Mouse (Mus musculus) kidney, embryonic 15.5 days (tissue): ENCODE measurements around the gene Brpf1. TPM values are rescaled to one million over a fixed set of nuclear protein-coding genes. Genes with fewer than 3 reads are reported as not detected.

Experiments used
- ATAC-seq: fragments of 200-750 bp; cut with Nextera tagmentation; replicated peaks from 2 replicates; pipeline ENCODE4 v1.8.0; 2017; ENCODE audit warnings: moderate TSS enrichment; ENCODE audit not compliant: low FRiP score
- H3K27ac ChIP-seq: fragments of 300-500 bp; sonication (generic); 2 replicates; pipeline ENCODE4 v1.5.1; 2015; ENCODE audit warnings: mild to moderate bottlenecking, inconsistent platforms
- H3K27me3 ChIP-seq: fragments of 300-500 bp; sonication (generic); 2 replicates; pipeline ENCODE4 v1.6.1; 2015; ENCODE audit warnings: inconsistent platforms
- H3K36me3 ChIP-seq: fragments of 300-500 bp; sonication (generic); 2 replicates; pipeline ENCODE4 v1.6.1; 2015; ENCODE audit warnings: inconsistent platforms
- H3K4me1 ChIP-seq: fragments of 300-500 bp; sonication (generic); 2 replicates; pipeline ENCODE4 v1.6.1; 2015; ENCODE audit warnings: inconsistent platforms
- H3K4me2 ChIP-seq: fragments of 300-500 bp; sonication (generic); 2 replicates; pipeline ENCODE4 v1.6.1; 2015; ENCODE audit warnings: moderate library complexity, mild to moderate bottlenecking, inconsistent platforms
- H3K4me3 ChIP-seq: fragments of 300-500 bp; sonication (generic); replicated peaks from 2 replicates; pipeline ENCODE4 v1.5.1; 2015; ENCODE audit warnings: mild to moderate bottlenecking, inconsistent platforms
- H3K9ac ChIP-seq: fragments of 300-500 bp; sonication (generic); 2 replicates; pipeline ENCODE4 v1.6.1; 2015; ENCODE audit warnings: mild to moderate bottlenecking, inconsistent platforms
- H3K9me3 ChIP-seq: fragments of 300-500 bp; sonication (generic); replicated peaks from 2 replicates; pipeline ENCODE4 v1.6.1; 2016; ENCODE audit warnings: inconsistent platforms
- WGBS: fragments of 180-500 bp; shearing (Covaris S2); methylation state at CpG from one replicate; pipeline ENCODE4 v1.1.7; 2015; ENCODE audit warnings: mixed read lengths; 5-methylcytosine and 5-hydroxymethylcytosine counted together
- polyA plus RNA-seq: library from polyadenylated mRNA; unstranded; fragments of >200 nt; fragmentation: Nextera tagmentation; extraction: Ambion mirVana; gene quantifications from 2 replicates; pipeline ENCODE4 v1.2.1, GENCODE M21; 2015

The Brpf1 gene
- polyA plus RNA-seq, 1 experiment from 2014 or later = 20.4 TPM

DNA sequence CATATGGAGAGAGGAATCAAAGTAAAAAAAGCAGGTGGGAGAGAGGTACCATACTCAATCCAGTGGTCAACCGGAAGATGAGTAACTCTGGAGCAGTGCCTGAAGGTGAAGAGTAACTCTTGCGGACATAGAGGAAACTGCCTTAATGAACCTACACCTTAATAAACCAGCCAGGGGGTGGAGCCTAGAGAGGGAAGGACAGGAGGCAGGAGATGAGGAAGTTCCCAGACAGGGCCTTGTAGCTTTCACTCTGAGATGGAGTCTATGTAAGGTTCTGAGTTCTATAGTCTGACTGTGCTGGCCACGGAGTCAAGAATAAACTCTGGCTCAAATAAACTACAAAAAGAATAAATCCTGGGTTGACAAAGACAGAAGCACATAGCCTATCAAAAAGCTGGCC, 22.0 kb upstream of the Brpf1 start:
- ATAC-seq = no peak
- peaks cover 16% of the 10 kb centered on the region for H3K4me1 ChIP-seq
- no peak overlapping the region for H3K27ac ChIP-seq
- no peak overlapping the region for H3K4me2 ChIP-seq
- H3K36me3 ChIP-seq = peaks cover 5% of the 10 kb centered on the region; the same call in 1 of the 2 replicates
- 72% methylated on average over 3 of the region's 3 CpGs for WGBS
- no peak overlapping the region for H3K9ac ChIP-seq
- H3K4me3 ChIP-seq = no peak overlapping the region
- peaks cover 37% of the 10 kb centered on the region for H3K27me3 ChIP-seq
- H3K9me3 ChIP-seq = no peaks in the 10 kb centered on the region

DNA sequence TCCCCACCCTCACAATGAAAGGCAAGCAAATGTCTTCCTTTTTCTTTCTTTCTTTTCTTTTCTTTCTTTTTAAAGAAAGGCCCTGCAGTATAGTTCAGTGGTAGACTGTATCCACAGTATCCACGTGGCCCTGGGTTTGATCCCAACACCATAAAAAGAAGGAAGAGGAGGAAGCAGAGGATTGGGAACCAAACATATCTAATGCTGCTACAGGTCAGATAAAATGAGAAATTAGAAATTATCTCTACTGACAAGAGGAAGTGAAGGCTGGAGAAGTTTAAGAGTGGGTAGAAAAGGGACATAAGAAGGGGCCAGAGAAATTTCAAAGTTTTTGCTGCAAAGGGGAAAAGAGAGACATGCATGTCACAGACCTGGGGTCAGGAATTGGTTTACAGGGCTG, 20.6 kb upstream of the Brpf1 start:
- H3K4me2 ChIP-seq = no peak overlapping the region
- no peaks in the 10 kb centered on the region for H3K36me3 ChIP-seq
- H3K9ac ChIP-seq = no peak overlapping the region
- peaks cover 37% of the 10 kb centered on the region for H3K27me3 ChIP-seq
- WGBS = 57% methylated on average over 1 of the region's 1 CpGs
- no peaks in the 10 kb centered on the region for H3K9me3 ChIP-seq
- no peak overlapping the region for H3K4me3 ChIP-seq
- no peak for ATAC-seq
- H3K4me1 ChIP-seq = peaks cover 16% of the 10 kb centered on the region
- no peak overlapping the region for H3K27ac ChIP-seq

DNA sequence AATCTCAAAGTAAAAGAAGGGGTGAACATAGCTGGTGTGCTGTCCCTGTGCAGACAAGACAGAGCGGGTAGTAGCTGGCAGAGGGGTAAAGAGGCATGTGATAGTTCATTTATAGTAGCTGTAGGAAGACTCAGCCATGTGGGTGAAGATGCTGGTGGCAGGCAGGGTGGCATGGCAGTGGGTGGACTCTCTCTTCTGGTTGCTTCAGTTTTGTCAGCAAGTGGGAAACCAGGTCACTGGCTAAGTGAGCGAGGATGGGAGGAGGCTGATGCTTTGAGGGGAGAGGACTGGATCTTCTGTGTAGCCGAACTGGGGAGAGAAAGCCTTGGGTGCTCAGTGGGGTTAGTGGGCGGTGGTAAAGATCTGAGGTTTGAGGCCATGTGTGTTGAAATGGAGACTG, 19.7 kb upstream of the Brpf1 start:
- H3K9ac ChIP-seq = no peak overlapping the region
- no peak overlapping the region for H3K4me3 ChIP-seq
- 71% methylated on average over 4 of the region's 4 CpGs for WGBS
- H3K36me3 ChIP-seq = no peaks in the 10 kb centered on the region
- H3K9me3 ChIP-seq = no peaks in the 10 kb centered on the region
- no peak overlapping the region for H3K27ac ChIP-seq
- peaks cover 14% of the 10 kb centered on the region for H3K4me1 ChIP-seq
- no peak overlapping the region for H3K4me2 ChIP-seq
- H3K27me3 ChIP-seq = peaks cover 31% of the 10 kb centered on the region
- ATAC-seq = no peak

DNA sequence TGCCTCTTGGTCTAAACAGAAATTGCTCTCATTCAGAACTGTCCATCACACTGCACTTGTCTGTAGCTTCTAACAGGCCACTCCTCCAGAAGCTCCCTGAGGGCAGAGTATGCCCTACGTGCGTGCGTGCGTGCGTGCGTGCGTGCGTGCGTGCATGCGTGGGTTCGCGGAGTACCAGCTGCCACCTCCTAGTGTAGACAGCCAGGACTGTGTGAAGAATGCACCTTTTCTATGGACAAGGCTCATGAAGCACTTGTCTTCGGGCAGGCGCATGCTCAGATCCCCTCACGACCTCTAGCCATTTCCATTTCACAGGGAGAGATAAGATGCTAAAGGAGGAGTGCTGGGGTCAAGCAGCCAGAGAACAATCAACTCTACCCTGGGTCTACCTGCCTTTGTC, 17.6 kb upstream of the Brpf1 start:
- peaks cover 10% of the 10 kb centered on the region for H3K27me3 ChIP-seq
- no peak for ATAC-seq
- 88% methylated on average over 15 of the region's 15 CpGs for WGBS

DNA sequence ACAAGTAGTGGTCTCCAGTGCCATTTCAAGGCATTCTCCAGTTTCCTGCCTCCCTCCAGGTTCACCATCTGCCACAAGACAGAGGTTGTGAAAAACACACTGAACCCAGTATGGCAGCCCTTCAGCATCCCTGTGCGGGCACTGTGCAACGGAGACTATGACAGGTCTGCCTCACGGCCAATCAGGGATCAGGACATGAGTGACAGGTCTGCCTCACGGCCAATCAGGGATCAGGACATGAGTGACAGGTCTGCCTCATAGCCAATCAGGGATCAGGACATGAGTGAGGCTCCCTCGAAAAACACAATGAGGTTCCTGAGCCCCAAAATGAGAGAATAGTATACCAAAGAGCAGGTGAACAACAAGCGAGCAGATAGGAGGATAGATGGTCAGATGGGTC, 16.6 kb upstream of the Brpf1 start:
- H3K4me2 ChIP-seq = no peak overlapping the region
- H3K4me1 ChIP-seq = no peaks in the 10 kb centered on the region
- no peak overlapping the region for H3K27ac ChIP-seq
- WGBS = 64% methylated on average over 6 of the region's 6 CpGs
- H3K36me3 ChIP-seq = no peaks in the 10 kb centered on the region
- H3K9me3 ChIP-seq = no peaks in the 10 kb centered on the region
- no peak overlapping the region for H3K9ac ChIP-seq
- no peak for ATAC-seq
- no peaks in the 10 kb centered on the region; the same call in 1 of the 2 replicates for H3K27me3 ChIP-seq
- no peak overlapping the region for H3K4me3 ChIP-seq

More for the DNA sequence above, 17.6 kb upstream of the Brpf1 start:
- H3K27ac ChIP-seq = no peak overlapping the region
- no peak overlapping the region for H3K4me3 ChIP-seq
- no peaks in the 10 kb centered on the region for H3K4me1 ChIP-seq
- H3K9me3 ChIP-seq = no peaks in the 10 kb centered on the region
- H3K4me2 ChIP-seq = no peak overlapping the region
- no peak overlapping the region for H3K9ac ChIP-seq
- H3K36me3 ChIP-seq = no peaks in the 10 kb centered on the region

DNA sequence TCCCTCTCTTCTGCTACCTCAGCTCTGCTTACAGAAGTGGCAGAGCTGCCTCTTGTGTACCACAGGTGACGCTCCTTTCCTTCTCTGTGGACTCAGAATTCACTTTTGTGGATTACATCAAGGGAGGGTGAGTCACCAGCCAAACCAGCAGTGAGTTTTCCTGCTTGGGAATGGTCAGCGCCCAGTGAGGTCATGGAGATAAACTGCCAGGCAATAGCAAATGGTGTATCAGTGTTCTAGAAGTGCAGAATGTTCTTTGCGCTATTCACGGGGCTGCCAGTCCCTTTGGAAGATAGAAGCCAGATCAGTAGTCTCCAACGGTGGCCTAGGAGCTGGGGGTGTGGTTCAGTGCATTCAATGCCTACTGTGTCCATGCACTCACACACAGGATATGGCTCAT, 14.0 kb upstream of the Brpf1 start:
- Histone ChIP-seq H3K4me1 (no peaks in the 10 kb centered on the region), H3K27ac (no peak overlapping the region), H3K27me3 (no peaks in the 10 kb centered on the region), H3K9me3 (no peaks in the 10 kb centered on the region), H3K9ac (no peak overlapping the region), H3K4me3 (no peak overlapping the region), H3K4me2 (no peak overlapping the region), H3K36me3 (no peaks in the 10 kb centered on the region)
- WGBS = 77% methylated on average over 5 of the region's 5 CpGs
- no peak for ATAC-seq

DNA sequence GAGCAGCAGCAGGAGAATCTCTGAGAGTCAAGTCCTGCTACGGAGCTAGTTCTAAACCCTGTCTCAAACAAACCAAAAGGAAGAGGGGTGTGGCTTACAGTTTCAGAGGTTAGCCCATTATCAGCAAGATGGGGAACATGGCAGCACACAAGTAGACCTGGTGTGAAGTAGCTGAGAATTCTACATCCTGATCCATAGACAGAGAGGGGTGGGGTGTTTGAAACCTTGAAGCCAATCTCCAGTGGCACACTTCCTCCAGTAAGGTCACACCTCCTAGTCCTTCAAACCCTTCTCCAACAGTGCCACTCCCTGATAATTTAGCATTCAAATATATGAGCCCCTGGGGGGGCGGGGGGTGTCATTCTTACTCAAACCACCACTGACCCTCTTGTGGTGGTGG, 10.9 kb upstream of the Brpf1 start:
- no peak overlapping the region for H3K4me3 ChIP-seq
- no peak overlapping the region for H3K4me2 ChIP-seq
- H3K36me3 ChIP-seq = no peaks in the 10 kb centered on the region
- 85% methylated on average over 2 of the region's 2 CpGs for WGBS
- H3K4me1 ChIP-seq = no peaks in the 10 kb centered on the region
- no peak overlapping the region for H3K27ac ChIP-seq
- H3K9me3 ChIP-seq = no peaks in the 10 kb centered on the region
- no peaks in the 10 kb centered on the region for H3K27me3 ChIP-seq
- no peak for ATAC-seq
- H3K9ac ChIP-seq = no peak overlapping the region

DNA sequence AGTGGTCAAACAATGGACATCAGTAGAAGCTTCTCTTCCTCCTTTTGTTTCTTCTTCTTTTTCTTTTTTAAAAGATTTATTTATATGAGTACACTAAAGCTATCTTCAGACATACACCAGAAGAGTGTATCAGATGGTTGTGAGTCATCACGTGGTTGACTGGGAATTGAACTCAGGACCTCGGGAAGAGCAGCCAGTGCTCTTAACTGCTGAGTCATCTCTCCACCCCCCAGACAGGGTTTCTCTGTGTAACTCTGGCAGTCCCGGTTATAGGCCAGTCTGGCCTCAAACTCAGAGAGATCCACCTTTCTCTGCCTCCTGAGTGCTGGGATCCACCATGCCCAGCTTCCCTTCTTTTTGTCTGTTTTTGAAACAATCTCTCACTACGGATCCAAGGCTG, 10.3 kb upstream of the Brpf1 start:
- no peak overlapping the region for H3K4me3 ChIP-seq
- H3K9ac ChIP-seq = no peak overlapping the region
- no peak overlapping the region for H3K27ac ChIP-seq
- H3K4me2 ChIP-seq = no peak overlapping the region
- no peaks in the 10 kb centered on the region for H3K4me1 ChIP-seq
- no peaks in the 10 kb centered on the region for H3K36me3 ChIP-seq
- H3K9me3 ChIP-seq = no peaks in the 10 kb centered on the region
- H3K27me3 ChIP-seq = no peaks in the 10 kb centered on the region
- WGBS = 62% methylated on average over 4 of the region's 4 CpGs
- no peak for ATAC-seq

DNA sequence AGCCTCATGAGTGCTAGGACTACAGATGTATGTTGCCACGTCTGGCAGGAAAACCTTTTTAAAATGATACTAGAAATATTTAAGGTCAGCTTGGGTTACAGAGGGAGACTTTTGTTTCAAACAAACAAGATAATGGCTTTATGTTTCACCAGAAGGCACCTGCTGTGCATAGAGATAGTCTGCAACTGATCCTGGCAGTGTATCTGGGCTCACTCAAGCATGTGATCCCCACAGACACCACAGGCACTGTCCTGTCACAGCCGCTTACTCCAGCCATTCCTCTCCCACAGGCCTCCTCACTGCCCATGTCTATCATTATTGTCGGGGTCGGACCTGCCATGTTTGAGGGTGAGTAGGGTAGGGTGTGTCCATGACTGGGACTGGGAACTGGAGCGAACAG, 5.6 kb upstream of the Brpf1 start:
- H3K27ac ChIP-seq = no peak overlapping the region
- no peaks in the 10 kb centered on the region for H3K36me3 ChIP-seq
- ATAC-seq = no peak
- H3K4me1 ChIP-seq = peaks cover 6% of the 10 kb centered on the region; the same call in 1 of the 2 replicates
- H3K4me3 ChIP-seq = no peak overlapping the region
- 71% methylated on average over 5 of the region's 5 CpGs for WGBS
- H3K9ac ChIP-seq = no peak overlapping the region
- H3K27me3 ChIP-seq = no peaks in the 10 kb centered on the region
- no peaks in the 10 kb centered on the region for H3K9me3 ChIP-seq
- no peak overlapping the region for H3K4me2 ChIP-seq

DNA sequence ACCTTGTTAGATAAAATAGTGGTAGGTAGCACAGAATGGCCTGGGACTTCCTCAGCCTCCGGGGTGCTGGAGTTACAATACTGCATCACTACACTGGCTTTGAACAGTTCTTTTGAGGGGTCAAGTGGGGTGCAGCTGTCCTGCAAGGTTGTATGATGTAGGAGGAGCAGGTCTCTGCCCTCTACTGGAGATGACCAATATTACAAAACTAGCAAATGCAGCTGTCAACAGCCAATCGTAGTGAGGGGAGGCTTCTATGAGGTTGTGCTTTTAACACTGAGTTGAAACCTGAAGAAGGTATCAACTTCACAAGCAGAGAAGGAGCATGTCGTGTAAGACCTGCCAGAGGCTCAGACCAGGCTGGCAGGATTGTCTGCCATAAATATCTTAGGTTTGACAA, 4.7 kb upstream of the Brpf1 start:
- H3K4me1 ChIP-seq = peaks cover 6% of the 10 kb centered on the region; the same call in 1 of the 2 replicates
- no peak overlapping the region for H3K4me3 ChIP-seq
- no peak overlapping the region for H3K9ac ChIP-seq
- H3K9me3 ChIP-seq = no peaks in the 10 kb centered on the region
- no peaks in the 10 kb centered on the region for H3K36me3 ChIP-seq
- no peaks in the 10 kb centered on the region for H3K27me3 ChIP-seq
- 19% methylated on average over 3 of the region's 3 CpGs for WGBS
- ATAC-seq = no peak
- H3K4me2 ChIP-seq = no peak overlapping the region
- H3K27ac ChIP-seq = no peak overlapping the region

DNA sequence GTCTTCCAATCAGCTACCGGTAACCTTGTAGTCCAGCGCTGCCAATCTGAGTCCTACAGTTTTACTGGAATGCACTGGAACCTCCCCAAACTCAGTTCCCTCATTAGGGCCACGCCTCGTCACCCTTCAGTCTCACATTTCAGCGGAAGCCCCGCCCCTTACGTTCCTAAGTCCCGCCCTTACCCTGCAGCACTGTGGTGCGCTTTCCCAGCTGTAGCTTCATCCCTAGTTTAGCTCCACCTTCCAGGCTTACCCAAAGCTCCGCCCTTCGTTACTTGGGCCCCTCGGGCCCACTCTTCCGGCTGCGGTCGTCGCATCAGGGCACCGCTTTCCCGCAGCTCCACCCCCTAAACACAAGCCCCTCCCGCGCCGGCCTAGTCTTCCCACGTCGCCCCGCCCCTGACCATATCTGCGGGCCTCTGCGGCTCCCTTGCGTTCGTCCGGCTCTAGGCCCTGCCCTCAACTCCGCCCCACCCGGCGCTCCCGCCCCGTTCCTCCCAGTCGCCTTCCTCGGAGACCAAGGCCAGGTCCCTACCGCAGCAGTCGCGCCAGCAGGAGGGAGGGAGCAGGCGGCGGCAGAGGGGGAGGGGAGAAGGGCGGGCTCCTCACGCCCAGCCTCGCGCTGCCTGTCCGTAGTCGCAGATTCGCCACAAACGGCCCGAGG, 483 bp upstream of the Brpf1 start:
- Histone ChIP-seq H3K9ac (peak overlapping the region; percentile 99), H3K4me1 (peaks cover 29% of the 10 kb centered on the region), H3K4me3 (peak overlapping the region; percentile 99), H3K27me3 (no peaks in the 10 kb centered on the region), H3K36me3 (peaks cover 19% of the 10 kb centered on the region), H3K27ac (peak overlapping the region; percentile 99), H3K4me2 (peak overlapping the region; percentile 96), H3K9me3 (no peaks in the 10 kb centered on the region)
- peak; percentile 99 for ATAC-seq
- WGBS = under 1% methylated on average over 49 of the region's 50 CpGs

DNA sequence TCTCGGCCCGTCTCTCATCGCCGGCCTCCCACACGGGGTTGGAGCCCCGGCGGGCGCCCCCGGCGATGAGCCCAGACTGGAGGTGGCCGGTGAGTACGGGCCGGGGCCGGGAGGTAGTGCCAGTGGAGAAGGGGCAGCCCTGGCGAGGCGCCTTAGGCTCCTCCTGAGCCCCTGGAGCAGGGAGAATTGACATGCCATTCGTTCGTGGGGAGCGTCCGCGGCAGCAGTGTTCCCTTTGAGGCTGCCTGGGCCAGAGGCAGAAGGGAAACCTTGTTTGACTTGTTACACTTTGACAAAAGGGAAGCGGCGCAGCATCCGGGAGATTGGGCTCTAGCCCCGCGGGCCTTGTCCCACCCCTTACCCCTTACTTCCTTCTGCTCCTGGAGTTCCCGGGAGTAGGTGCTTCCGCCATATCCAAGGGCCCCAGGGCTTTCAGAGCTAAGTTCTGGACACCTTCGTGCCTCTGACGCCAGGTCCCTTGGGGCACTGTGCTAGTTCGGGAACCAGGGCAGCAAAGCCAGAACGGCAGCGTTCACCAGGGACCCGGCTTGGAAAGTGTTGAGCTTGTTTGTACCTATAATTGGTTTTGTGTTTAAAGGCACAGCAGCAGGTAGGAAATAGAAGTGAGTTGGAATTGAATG, 664 bp downstream of the Brpf1 start:
- peak overlapping the region; percentile 99 for H3K9ac ChIP-seq
- H3K9me3 ChIP-seq = no peaks in the 10 kb centered on the region
- peaks cover 29% of the 10 kb centered on the region for H3K36me3 ChIP-seq
- H3K27me3 ChIP-seq = no peaks in the 10 kb centered on the region
- H3K4me1 ChIP-seq = peaks cover 29% of the 10 kb centered on the region
- peak overlapping the region; percentile 99 for H3K4me3 ChIP-seq
- H3K4me2 ChIP-seq = peak overlapping the region; percentile 96
- WGBS = under 1% methylated on average over 34 of the region's 34 CpGs
- ATAC-seq = no peak
- H3K27ac ChIP-seq = peak overlapping the region; percentile 99
